Mouse (Mus musculus): ENCODE data around the gene Mettl7a3. TPM values are rescaled to one million over a fixed set of nuclear protein-coding genes. Genes with fewer than 3 reads are reported as not detected.
"Not testable (repeated sequence)": the region's sequence is repeated elsewhere in the genome, so short reads cannot be mapped to it uniquely, and the experiment has no call there.

The Mettl7a3 gene
- polyA plus RNA-seq, 1 experiment = 0.15 TPM

DNA sequence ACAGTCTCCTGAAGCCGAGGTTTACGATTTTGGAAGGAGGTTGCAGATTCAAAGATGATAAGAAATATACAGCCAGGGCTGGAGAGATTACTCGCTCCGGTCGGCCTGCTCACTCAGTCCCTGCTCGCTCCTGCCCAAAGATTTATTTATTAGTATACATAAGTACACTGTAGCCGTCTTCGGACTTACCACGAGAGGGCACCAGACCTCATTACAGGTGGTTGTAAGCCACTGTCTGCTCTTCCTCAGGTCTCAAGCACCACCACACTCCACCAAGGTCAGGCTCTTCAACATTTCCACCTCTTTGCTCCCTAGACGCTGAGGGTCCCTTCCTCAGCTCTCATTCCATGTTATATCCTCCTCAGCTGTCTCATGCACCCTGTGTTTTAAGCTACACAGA, 3.1 kb downstream of the Mettl7a3 start:
- not testable (repeated sequence) for H3K27me3 ChIP-seq (ENCODE audit: control insufficient read depth, insufficient read depth, low read length); H3K4me1 ChIP-seq (ENCODE audit: control insufficient read depth, insufficient read depth, low read length); H3K27ac ChIP-seq (ENCODE audit: insufficient read depth, low read length); H3K4me3 ChIP-seq (replicated peaks; ENCODE audit: insufficient read depth, low read depth, low read length)
- WGBS = 42% methylated on average over 10 of the region's 10 CpGs
- 0 out of 2 replicates have a peak, but pooled peaks have one; percentile 32 for TF ChIP-seq CTCF (IDR thresholded peaks at IDR 0.05; ENCODE audit: borderline replicate concordance, insufficient read depth, low read depth, low read length)
- DNase-seq = peak; percentile 61 to 65

DNA sequence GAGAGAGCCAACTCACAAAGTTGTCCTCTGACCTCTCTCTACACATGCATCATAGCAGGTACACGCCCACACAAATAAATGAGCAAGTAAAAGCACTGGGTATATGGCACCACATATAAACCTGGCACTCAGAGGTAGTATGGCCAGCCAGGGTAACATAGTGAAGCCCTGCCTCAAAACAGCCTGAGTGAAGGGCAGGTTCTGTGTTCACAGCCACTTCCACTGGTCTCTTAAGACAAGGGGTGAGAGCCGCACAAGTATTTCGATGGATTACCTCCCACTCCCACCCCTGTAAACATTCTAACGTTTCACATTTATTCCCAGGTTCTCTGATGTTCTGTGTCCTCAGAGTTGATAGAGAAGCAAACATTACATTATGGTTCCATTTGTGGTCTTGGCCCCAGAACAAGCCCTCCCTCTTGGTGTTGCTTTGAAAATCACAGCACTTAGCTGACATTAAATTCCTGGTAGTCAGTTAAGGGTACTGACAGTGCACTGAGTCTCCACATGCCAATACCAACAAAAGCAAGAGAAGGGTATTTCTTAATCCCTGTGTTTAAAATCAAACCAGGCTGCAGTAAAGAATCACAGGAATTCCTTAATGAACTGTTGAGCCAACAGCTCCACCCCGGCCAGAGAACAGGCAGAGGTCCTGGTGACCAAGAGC, 6.7 kb downstream of the Mettl7a3 start:
- not testable (repeated sequence) for DNase-seq; H3K4me3 ChIP-seq (replicated peaks; ENCODE audit: insufficient read depth, low read depth, low read length); H3K27ac ChIP-seq (ENCODE audit: insufficient read depth, low read length); H3K4me1 ChIP-seq (ENCODE audit: control insufficient read depth, insufficient read depth, low read length); H3K27me3 ChIP-seq (ENCODE audit: control insufficient read depth, insufficient read depth, low read length)
- 86% methylated on average over 5 of the region's 5 CpGs for WGBS

DNA sequence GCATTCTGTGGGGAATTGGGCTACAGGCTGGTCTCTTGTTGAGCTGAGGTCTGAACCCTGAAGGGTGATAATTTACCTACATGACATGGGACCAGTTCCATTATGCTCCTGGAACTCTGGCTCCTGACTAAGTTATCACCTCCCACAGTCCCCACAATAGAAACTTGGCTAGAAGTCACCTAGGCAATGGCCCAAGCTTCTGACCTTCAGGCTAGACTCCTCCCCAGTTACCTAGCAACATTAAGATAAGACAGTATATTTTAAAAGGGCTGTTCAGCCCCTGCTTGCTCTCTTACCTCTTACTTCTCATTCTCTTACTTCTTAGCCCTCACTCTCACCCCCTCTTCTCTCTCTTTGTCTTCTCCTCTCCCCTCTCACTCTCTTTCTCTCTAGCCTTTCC, 10.8 kb downstream of the Mettl7a3 start:
- DNase-seq = no peak
- no peaks in the 10 kb centered on the region for H3K4me1 ChIP-seq (ENCODE audit: control insufficient read depth, insufficient read depth, low read length)
- no peak for TF ChIP-seq POLR2A (IDR thresholded peaks at IDR 0.05; ENCODE audit: borderline replicate concordance, insufficient read depth, low read length)
- TF ChIP-seq CTCF (IDR thresholded peaks at IDR 0.05; ENCODE audit: borderline replicate concordance, insufficient read depth, low read depth, low read length) = no peak
- no peak overlapping the region for H3K4me3 ChIP-seq (replicated peaks; ENCODE audit: insufficient read depth, low read depth, low read length)
- no peak overlapping the region for H3K27ac ChIP-seq (ENCODE audit: insufficient read depth, low read length)
- H3K27me3 ChIP-seq (ENCODE audit: control insufficient read depth, insufficient read depth, low read length) = no peaks in the 10 kb centered on the region

DNA sequence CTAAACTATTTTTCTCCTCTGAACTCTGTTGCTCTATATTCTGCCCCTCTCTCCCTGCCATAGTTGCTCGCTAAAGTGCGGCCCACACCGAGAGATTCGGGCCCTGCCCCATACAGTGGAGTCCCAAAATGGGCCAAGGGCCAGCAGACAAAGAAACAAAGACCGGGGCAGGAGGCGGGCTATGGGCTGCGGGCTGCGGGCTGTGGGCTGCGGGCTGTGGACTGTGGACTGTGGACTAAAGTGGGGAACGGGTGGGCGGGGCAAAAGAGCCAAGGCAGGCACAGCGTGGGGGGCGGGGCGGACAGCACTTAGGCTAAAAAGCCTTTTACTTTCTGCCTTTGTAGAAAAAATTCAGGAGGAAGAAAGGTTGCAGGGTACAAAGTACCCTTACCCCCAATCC, 12.0 kb downstream of the Mettl7a3 start:
- TF ChIP-seq CTCF (IDR thresholded peaks at IDR 0.05; ENCODE audit: borderline replicate concordance, insufficient read depth, low read depth, low read length) = no peak
- TF ChIP-seq POLR2A (IDR thresholded peaks at IDR 0.05; ENCODE audit: borderline replicate concordance, insufficient read depth, low read length) = no peak
- Histone ChIP-seq H3K4me1 (ENCODE audit: control insufficient read depth, insufficient read depth, low read length) (no peaks in the 10 kb centered on the region), H3K4me3 (replicated peaks; ENCODE audit: insufficient read depth, low read depth, low read length) (no peak overlapping the region), H3K27me3 (ENCODE audit: control insufficient read depth, insufficient read depth, low read length) (no peaks in the 10 kb centered on the region), H3K27ac (ENCODE audit: insufficient read depth, low read length) (no peak overlapping the region)
- DNase-seq = no peak
- WGBS = 49% methylated on average over 14 of the region's 14 CpGs

DNA sequence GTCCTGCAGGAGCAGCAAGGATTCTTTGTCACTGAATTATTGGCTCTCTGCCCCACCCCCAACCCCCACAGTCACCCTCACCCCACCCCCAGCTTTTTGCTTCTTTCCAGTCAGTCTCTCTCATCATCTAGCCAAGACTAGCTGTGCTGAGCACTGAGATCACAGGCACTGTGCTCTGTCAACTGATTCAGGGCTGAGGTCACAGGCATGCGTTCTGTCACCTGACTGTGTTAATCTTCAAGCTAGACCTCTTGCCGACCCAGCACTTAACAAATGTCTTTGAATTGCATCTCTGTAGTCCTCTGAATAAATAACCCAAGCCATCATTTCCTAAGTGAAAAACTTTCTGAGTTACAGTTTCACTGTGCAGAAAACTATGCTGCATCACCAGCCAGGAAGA, 14.8 kb downstream of the Mettl7a3 start:
- no peak for DNase-seq
- TF ChIP-seq CTCF (IDR thresholded peaks at IDR 0.05; ENCODE audit: borderline replicate concordance, insufficient read depth, low read depth, low read length) (no peak), POLR2A (IDR thresholded peaks at IDR 0.05; ENCODE audit: borderline replicate concordance, insufficient read depth, low read length) (no peak)
- H3K4me3 ChIP-seq (replicated peaks; ENCODE audit: insufficient read depth, low read depth, low read length) = no peak overlapping the region
- no peaks in the 10 kb centered on the region for H3K4me1 ChIP-seq (ENCODE audit: control insufficient read depth, insufficient read depth, low read length)
- no peaks in the 10 kb centered on the region for H3K27me3 ChIP-seq (ENCODE audit: control insufficient read depth, insufficient read depth, low read length)
- H3K27ac ChIP-seq (ENCODE audit: insufficient read depth, low read length) = no peak overlapping the region
- 63% methylated on average over 2 of the region's 2 CpGs for WGBS

DNA sequence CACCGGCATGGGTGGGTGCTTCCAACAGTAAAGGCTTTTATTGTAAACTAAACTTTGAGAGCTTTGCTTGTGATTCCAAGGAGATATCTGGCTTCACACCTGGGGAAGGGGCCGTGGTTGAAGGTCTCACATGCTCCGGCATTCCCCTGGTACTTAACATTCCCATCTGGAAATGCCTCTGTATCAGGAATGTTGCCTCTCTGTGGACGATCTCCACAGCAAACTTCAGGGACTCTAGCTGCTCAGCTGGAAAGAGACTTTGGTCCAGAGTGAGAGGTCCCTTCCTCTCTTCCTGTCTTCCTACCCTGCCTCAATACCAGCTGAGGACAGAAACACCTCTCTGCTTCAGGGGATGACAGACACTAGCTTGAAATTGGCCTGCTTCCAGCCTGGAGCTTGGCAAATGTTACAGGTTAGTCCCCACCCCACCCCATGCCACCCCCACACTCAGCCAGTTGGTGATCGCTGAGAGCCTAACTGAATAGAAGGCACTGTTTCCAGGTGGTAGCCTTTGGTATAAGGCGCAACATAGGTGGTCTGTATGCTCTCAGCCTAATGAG, 16.9 kb downstream of the Mettl7a3 start:
- TF ChIP-seq POLR2A (IDR thresholded peaks at IDR 0.05; ENCODE audit: borderline replicate concordance, insufficient read depth, low read length) = no peak
- no peak for TF ChIP-seq CTCF (IDR thresholded peaks at IDR 0.05; ENCODE audit: borderline replicate concordance, insufficient read depth, low read depth, low read length)
- Histone ChIP-seq H3K4me1 (ENCODE audit: control insufficient read depth, insufficient read depth, low read length) (no peaks in the 10 kb centered on the region), H3K4me3 (replicated peaks; ENCODE audit: insufficient read depth, low read depth, low read length) (no peak overlapping the region), H3K27me3 (ENCODE audit: control insufficient read depth, insufficient read depth, low read length) (no peaks in the 10 kb centered on the region), H3K27ac (ENCODE audit: insufficient read depth, low read length) (no peak overlapping the region)
- no peak for DNase-seq
- WGBS = 67% methylated on average over 6 of the region's 6 CpGs

DNA sequence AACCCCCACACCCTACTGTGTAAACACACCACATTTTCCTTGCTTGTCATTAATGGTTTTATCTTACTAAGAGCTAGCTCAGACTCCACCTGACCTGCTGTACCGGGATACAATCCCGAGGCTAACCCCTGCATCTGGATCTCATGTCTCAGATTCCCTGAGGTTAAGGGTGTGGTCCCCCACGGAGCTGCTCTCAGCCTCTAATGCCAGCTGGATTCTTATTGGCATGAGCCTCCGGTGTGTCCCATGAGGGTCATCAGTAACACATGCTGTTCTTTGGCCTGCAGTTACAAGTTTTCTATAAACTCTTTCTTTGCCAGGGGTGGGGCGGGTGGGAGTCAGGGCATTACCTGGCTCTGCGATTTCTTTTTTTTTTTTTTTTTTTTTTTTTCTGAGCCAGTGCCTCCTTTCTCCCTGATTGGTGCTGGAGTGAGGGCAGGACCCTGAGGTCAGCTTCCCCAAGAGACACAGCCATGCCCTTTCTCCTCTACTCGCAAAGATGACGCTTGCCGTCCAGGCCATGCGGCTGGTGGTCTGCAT, 18.1 kb downstream of the Mettl7a3 start, which contains the start of the genes Methig1 and Mettl7a2:
Methig1 (plus strand) TSS at position 439 of the 540 bp plus-strand sequence.
Mettl7a2 (plus strand) TSS at position 490 of the 540 bp plus-strand sequence.
- WGBS = 65% methylated on average over 10 of the region's 10 CpGs
- Histone ChIP-seq H3K4me1 (ENCODE audit: control insufficient read depth, insufficient read depth, low read length) (no peaks in the 10 kb centered on the region), H3K4me3 (replicated peaks; ENCODE audit: insufficient read depth, low read depth, low read length) (no peak within 1 kb of the TSS), H3K27ac (ENCODE audit: insufficient read depth, low read length) (no peak within 1 kb of the TSS), H3K27me3 (ENCODE audit: control insufficient read depth, insufficient read depth, low read length) (no peaks in the 10 kb centered on the region)
- no peak for TF ChIP-seq POLR2A (IDR thresholded peaks at IDR 0.05; ENCODE audit: borderline replicate concordance, insufficient read depth, low read length)
- TF ChIP-seq CTCF (IDR thresholded peaks at IDR 0.05; ENCODE audit: borderline replicate concordance, insufficient read depth, low read depth, low read length) = no peak
- DNase-seq = no peak

DNA sequence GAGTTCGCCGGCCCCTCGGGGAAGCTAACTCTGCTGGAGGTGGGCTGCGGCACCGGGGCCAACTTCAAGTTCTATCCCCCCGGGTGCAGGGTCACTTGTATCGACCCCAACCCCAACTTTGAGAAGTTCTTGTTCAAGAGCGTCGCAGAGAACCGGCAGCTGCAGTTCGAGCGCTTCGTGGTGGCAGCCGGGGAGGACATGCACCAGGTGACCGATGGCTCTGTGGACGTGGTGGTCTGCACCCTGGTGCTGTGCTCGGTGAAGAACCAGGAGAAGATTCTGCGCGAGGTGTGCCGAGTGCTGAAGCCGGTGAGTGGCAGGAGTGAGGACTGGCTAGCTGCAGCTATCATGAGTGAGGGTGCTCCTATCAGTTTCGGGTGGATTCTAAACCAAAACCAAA, 18.7 kb downstream of the Mettl7a3 start:
- not testable (repeated sequence) for H3K27me3 ChIP-seq (ENCODE audit: control insufficient read depth, insufficient read depth, low read length); DNase-seq; H3K4me1 ChIP-seq (ENCODE audit: control insufficient read depth, insufficient read depth, low read length); H3K27ac ChIP-seq (ENCODE audit: insufficient read depth, low read length); H3K4me3 ChIP-seq (replicated peaks; ENCODE audit: insufficient read depth, low read depth, low read length)
- WGBS = 88% methylated on average over 13 of the region's 22 CpGs
